ENCODE assay signal across 22 mouse cellular contexts in the genomic region with DNA sequence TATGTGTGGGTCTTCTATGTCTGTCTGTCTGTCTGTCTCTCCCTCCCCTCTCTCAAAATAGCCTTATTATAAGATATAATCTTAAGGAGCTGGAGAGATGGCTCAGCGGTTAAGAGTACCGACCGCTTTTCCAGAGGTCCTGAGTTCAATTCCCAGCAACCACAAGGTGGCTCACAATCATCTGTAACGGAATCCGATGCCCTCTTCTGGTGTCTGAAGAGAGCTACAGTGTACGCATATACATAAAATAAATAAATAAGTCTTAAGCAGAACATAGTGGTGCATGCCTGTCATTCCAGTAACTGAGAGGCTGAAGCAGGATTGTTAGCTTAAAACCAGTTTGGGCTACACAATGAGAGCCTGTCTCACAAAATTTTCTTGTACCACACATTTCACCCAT. TPM values are rescaled to one million over a fixed set of nuclear protein-coding genes. Genes with fewer than 3 reads are reported as not detected.
DNase-seq lines count a peak whose midpoint lies in the region; ATAC-seq and TF ChIP-seq lines count a peak whose summit lies in the region.
"Had no signal": no experiment of that assay in that cellular context is flagged by ENCODE, and none has a peak within 500 bp of the region (broad histone marks: within the 10 kb centered on the region; RNA-seq: fewer than 3 reads in every experiment).

No protein-coding gene starts in this region.

- H3K27ac ChIP-seq in kidney, postnatal 0 days: no peak overlapping the region
- H3K27ac ChIP-seq in kidney, embryonic 15.5 days: no peak overlapping the region
- H3K27ac ChIP-seq in MEL (ENCODE audit: control insufficient read depth, low read depth, low read length): no peak overlapping the region
- H3K27ac ChIP-seq in stomach, postnatal 0 days (replicated peaks): no peak overlapping the region
- H3K27ac ChIP-seq: embryonic facial prominence, embryonic 13.5 days; forebrain, embryonic 13.5 days; hindbrain, embryonic 10.5 days; hindbrain, embryonic 14.5 days had no signal

- H3K9me3 ChIP-seq in kidney, postnatal 0 days (replicated peaks; ENCODE audit: low read length): no peaks in the 10 kb centered on the region
- H3K9me3 ChIP-seq in kidney, embryonic 15.5 days (replicated peaks): no peaks in the 10 kb centered on the region
- no peaks in the 10 kb centered on the region for H3K9me3 ChIP-seq in MEL (replicated peaks; ENCODE audit: insufficient read depth, low read length)
- no peaks in the 10 kb centered on the region for H3K9me3 ChIP-seq in stomach, postnatal 0 days (ENCODE audit: control insufficient read depth, low read length)
- H3K9me3 ChIP-seq: embryonic facial prominence, embryonic 13.5 days; forebrain, embryonic 13.5 days; G1E; heart, embryonic 12.5 days; hindbrain, embryonic 10.5 days had no signal

- TF ChIP-seq EP300 in MEL (IDR thresholded peaks at IDR 0.05; ENCODE audit: low read depth in 1 of 2, low read length in 2 of 2): no peak
- TF ChIP-seq EP300 in stomach, postnatal 0 days (optimal IDR thresholded peaks at IDR 0.05): no peak

- H3K79me2 ChIP-seq in MEL (ENCODE audit: control insufficient read depth, insufficient read depth, low read length, poor library complexity): no peaks in the 10 kb centered on the region

- TF ChIP-seq POLR2A in MEL (IDR thresholded peaks at IDR 0.05; ENCODE audit: control insufficient read depth in 1 of 2, insufficient read depth in 1 of 2, low read depth in 1 of 2, low read length in 2 of 2, poor library complexity in 1 of 2): no peak

- H3K4me1 ChIP-seq in kidney, postnatal 0 days (replicated peaks; ENCODE audit: insufficient read depth, low read length): no peaks in the 10 kb centered on the region
- H3K4me1 ChIP-seq in kidney, embryonic 15.5 days: no peaks in the 10 kb centered on the region
- no peaks in the 10 kb centered on the region for H3K4me1 ChIP-seq in MEL (ENCODE audit: control insufficient read depth in 1 of 2, insufficient read depth in 2 of 2, low read length in 2 of 2)
- no peaks in the 10 kb centered on the region for H3K4me1 ChIP-seq in stomach, postnatal 0 days (replicated peaks; ENCODE audit: control insufficient read depth, insufficient read depth)
- H3K4me1 ChIP-seq: embryonic facial prominence, embryonic 13.5 days; forebrain, embryonic 13.5 days; heart, embryonic 12.5 days; hindbrain, embryonic 10.5 days had no signal

- TF ChIP-seq CTCF in kidney, postnatal 0 days (IDR thresholded peaks at IDR 0.05; ENCODE audit: low read depth): peak; percentile 31; the same call in 1 of the 2 replicates
- TF ChIP-seq CTCF in MEL (IDR thresholded peaks at IDR 0.05 in 2 of 3, conservative IDR thresholded peaks at IDR 0.05 in 1 of 3; ENCODE audit: control insufficient read depth in 1 of 3, insufficient read depth in 1 of 3, low read depth in 2 of 3, low read length in 3 of 3, poor library complexity in 1 of 3, severe bottlenecking in 1 of 3): peak; percentile 4 to 63 (median 7); a peak in 3 of 6 replicates
- TF ChIP-seq CTCF in stomach, postnatal 0 days (IDR thresholded peaks at IDR 0.05; ENCODE audit: low read depth): peak; percentile 41

- H3K27me3 ChIP-seq in kidney, postnatal 0 days (ENCODE audit: insufficient read depth, low read length): no peaks in the 10 kb centered on the region
- no peaks in the 10 kb centered on the region for H3K27me3 ChIP-seq in kidney, embryonic 15.5 days
- H3K27me3 ChIP-seq in MEL (ENCODE audit: control insufficient read depth in 1 of 2, insufficient read depth in 2 of 2, low read length in 2 of 2): peaks cover 2% of the 10 kb centered on the region in 2 experiments; a peak in 2 of 4 replicates
- no peaks in the 10 kb centered on the region for H3K27me3 ChIP-seq in stomach, postnatal 0 days (ENCODE audit: control insufficient read depth, insufficient read depth, low read length)
- H3K27me3 ChIP-seq: embryonic facial prominence, embryonic 13.5 days; forebrain, embryonic 13.5 days; Patski had no signal

- H3K4me3 ChIP-seq in kidney, postnatal 0 days (replicated peaks; ENCODE audit: low read depth, low read length): no peak overlapping the region
- no peak overlapping the region for H3K4me3 ChIP-seq in kidney, embryonic 15.5 days (replicated peaks)
- H3K4me3 ChIP-seq in MEL (ENCODE audit: control insufficient read depth in 1 of 2, insufficient read depth in 1 of 2, low read depth in 2 of 2, low read length in 2 of 2): no peak overlapping the region
- no peak overlapping the region for H3K4me3 ChIP-seq in stomach, postnatal 0 days (ENCODE audit: low read depth, low read length)
- H3K4me3 ChIP-seq: embryonic facial prominence, embryonic 13.5 days; forebrain, embryonic 13.5 days; heart, embryonic 12.5 days; hindbrain, embryonic 10.5 days had no signal

- H3K9ac ChIP-seq in kidney, postnatal 0 days (ENCODE audit: low read depth, low read length): no peak overlapping the region
- no peak overlapping the region for H3K9ac ChIP-seq in kidney, embryonic 15.5 days
- no peak overlapping the region for H3K9ac ChIP-seq in MEL (ENCODE audit: control insufficient read depth, low read depth, low read length, poor library complexity, severe bottlenecking)
- no peak overlapping the region for H3K9ac ChIP-seq in stomach, postnatal 0 days (ENCODE audit: low read length)
- H3K9ac ChIP-seq: embryonic facial prominence, embryonic 13.5 days; forebrain, embryonic 13.5 days; forebrain, postnatal 0 days; heart, embryonic 12.5 days; hindbrain, embryonic 14.5 days had no signal

- no peak for DNase-seq in kidney, postnatal 0 days (ENCODE audit: low spot score)
- DNase-seq in 3T3-L1 (ENCODE audit: low read depth, low spot score): peak; percentile 44
- peak; percentile 22 for DNase-seq in MEL (ENCODE audit: low read depth, low spot score)
- no peak for DNase-seq in stomach, postnatal 0 days (ENCODE audit: low spot score)
- no peak for DNase-seq in embryo, embryonic 9.5 days (ENCODE audit: extremely low spot score)
- DNase-seq: adrenal gland, adult 8-10 months; adrenal gland, postnatal 36 days; cerebellum, adult 11-12 months; cerebellum, adult 9-10 months; cerebellum, postnatal 25 days; forebrain, postnatal 0 days; gastrocnemius, postnatal 14 days had no signal

- H3K4me2 ChIP-seq in kidney, postnatal 0 days (ENCODE audit: low read length): no peak overlapping the region
- no peak overlapping the region for H3K4me2 ChIP-seq in kidney, embryonic 15.5 days
- H3K4me2 ChIP-seq in stomach, postnatal 0 days (replicated peaks; ENCODE audit: low read depth): no peak overlapping the region
- H3K4me2 ChIP-seq: embryonic facial prominence, embryonic 13.5 days; forebrain, embryonic 13.5 days; heart, embryonic 12.5 days; hindbrain, embryonic 14.5 days had no signal

- ATAC-seq in kidney, postnatal 0 days (replicated peaks; ENCODE audit: low FRiP score, low read depth): no peak
- no peak for ATAC-seq in kidney, embryonic 15.5 days (replicated peaks; ENCODE audit: low FRiP score)
- ATAC-seq in stomach, postnatal 0 days (ENCODE audit: low FRiP score, low TSS enrichment): no peak
- ATAC-seq in inflammation-experienced regulatory T-cells, adult 6 months: no peak
- ATAC-seq: forebrain, embryonic 13.5 days; forebrain, postnatal 0 days; intestine, embryonic 16.5 days; Patski had no signal

- TF ChIP-seq RAD21 in MEL (IDR thresholded peaks at IDR 0.05; ENCODE audit: low read depth, low read length): no peak

- no peaks in the 10 kb centered on the region for H3K36me3 ChIP-seq in kidney, postnatal 0 days (ENCODE audit: insufficient read depth, low read length)
- no peaks in the 10 kb centered on the region for H3K36me3 ChIP-seq in kidney, embryonic 15.5 days
- no peaks in the 10 kb centered on the region for H3K36me3 ChIP-seq in MEL (ENCODE audit: control insufficient read depth in 1 of 2, insufficient read depth in 2 of 2, low read length in 2 of 2)
- no peaks in the 10 kb centered on the region for H3K36me3 ChIP-seq in stomach, postnatal 0 days (ENCODE audit: control insufficient read depth, insufficient read depth, low read length)
- H3K36me3 ChIP-seq: embryonic facial prominence, embryonic 13.5 days; G1E; heart, embryonic 12.5 days; hindbrain, embryonic 10.5 days had no signal

- 92% methylated on average over 6 of the region's 6 CpGs for WGBS in kidney, postnatal 0 days
- 85% methylated on average over 6 of the region's 6 CpGs for WGBS in kidney, embryonic 15.5 days
- 85% methylated on average over 6 of the region's 6 CpGs for WGBS in stomach, postnatal 0 days

TF ChIP-seq in MEL, 35 proteins besides CTCF, POLR2A, EP300 and RAD21 (continues in another document):
- TF ChIP-seq SMC3 (IDR thresholded peaks at IDR 0.05; ENCODE audit: low read depth, low read length) (peak; percentile 41), ELF1 (IDR thresholded peaks at IDR 0.05; ENCODE audit: low read depth, low read length) (no peak), MYC (IDR thresholded peaks at IDR 0.05; ENCODE audit: low read depth, low read length) (no peak)

RNA-seq across cellular contexts. Expression of gene Mlkl, which starts 12.6 kb away (rescaled TPM):
- 2.5 and 3.1 TPM in 2 replicates for polyA plus RNA-seq in kidney, postnatal 0 days (2015; fragmentation: Nextera tagmentation; extraction: Ambion mirVana)
- polyA plus RNA-seq in kidney, embryonic 15.5 days (2015; fragmentation: Nextera tagmentation; extraction: Ambion mirVana): 1.8 and 2.2 TPM in 2 replicates
- total RNA-seq in MEL (2012; rRNA removed): 9.3 and 12.1 TPM in 2 replicates
- 10 to 100 TPM in 1 of 2 experiments, not detected in 1; 20.1 TPM for polyA plus RNA-seq in MEL (2012; ENCODE audit: insufficient read depth in 1 of 2, insufficient read length in 2 of 2, low read depth in 1 of 2, low replicate concordance in 2 of 2, missing spikeins in 1 of 2)
- 4.4 and 4.8 TPM in 2 replicates for polyA plus RNA-seq in stomach, postnatal 0 days (2015; fragmentation: Nextera tagmentation; extraction: Ambion mirVana)
- 10 to 100 TPM in 1 of 3 experiments, 1 to 10 TPM in 2; 3.7 to 18.8 (median 6.3) TPM for polyA plus RNA-seq in inflammation-experienced regulatory T-cells, adult 6 months (2017; shearing (Covaris generic))
- total RNA-seq: G1E had no signal
- polyA plus RNA-seq: G1E had no signal

RNA-seq across cellular contexts. Expression of gene Fa2h, which starts 43.0 kb away (rescaled TPM):
- 5.0 and 5.4 TPM in 2 replicates for polyA plus RNA-seq in kidney, postnatal 0 days (2015; fragmentation: Nextera tagmentation; extraction: Ambion mirVana)
- polyA plus RNA-seq in kidney, embryonic 15.5 days (2015; fragmentation: Nextera tagmentation; extraction: Ambion mirVana): 1.0 TPM in 2 replicates
- total RNA-seq in MEL (2012; rRNA removed): not detected in 2 replicates
- not detected for polyA plus RNA-seq in MEL (2012; ENCODE audit: insufficient read depth in 1 of 2, insufficient read length in 2 of 2, low read depth in 1 of 2, low replicate concordance in 2 of 2, missing spikeins in 1 of 2)
- 24.7 and 34.2 TPM in 2 replicates for polyA plus RNA-seq in stomach, postnatal 0 days (2015; fragmentation: Nextera tagmentation; extraction: Ambion mirVana)
- under 1 TPM in 1 of 3 experiments, not detected in 2; 0.32 TPM for polyA plus RNA-seq in inflammation-experienced regulatory T-cells, adult 6 months (2017; shearing (Covaris generic))
- polyA plus RNA-seq: forebrain, embryonic 13.5 days; G1E; heart, embryonic 12.5 days had no signal

RNA-seq across cellular contexts. Expression of gene Rfwd3, which starts 50.6 kb away (rescaled TPM):
- 24.7 and 30.9 TPM in 2 replicates for polyA plus RNA-seq in kidney, postnatal 0 days (2015; fragmentation: Nextera tagmentation; extraction: Ambion mirVana)
- polyA plus RNA-seq in kidney, embryonic 15.5 days (2015; fragmentation: Nextera tagmentation; extraction: Ambion mirVana): 69.1 and 72.4 TPM in 2 replicates
- total RNA-seq in MEL (2012; rRNA removed): 54.2 and 59.3 TPM in 2 replicates
- 10 to 100 TPM in 1 of 2 experiments, not detected in 1; 63.2 TPM for polyA plus RNA-seq in MEL (2012; ENCODE audit: insufficient read depth in 1 of 2, insufficient read length in 2 of 2, low read depth in 1 of 2, low replicate concordance in 2 of 2, missing spikeins in 1 of 2)
- polyA plus RNA-seq in stomach, postnatal 0 days (2015; fragmentation: Nextera tagmentation; extraction: Ambion mirVana): 12.0 and 12.5 TPM in 2 replicates
- polyA plus RNA-seq in inflammation-experienced regulatory T-cells, adult 6 months (2017; shearing (Covaris generic)): 10 to 100 TPM; 26.0 to 37.9 (median 27.3) TPM

Comparison
In these comparisons a context has a peak if more than half of its experiments do, and no peak if none do; other contexts are left out.
1. DNase-seq: peak in 3T3-L1 (single experiment) and MEL (single experiment); none in kidney, postnatal 0 days (single experiment), stomach, postnatal 0 days (single experiment) and embryo, embryonic 9.5 days (single experiment).
2. Peak in every context shown above with its lines, with median percentiles within 50 percentile points of each other: CTCF ChIP-seq.